Mouse (Mus musculus) retina, postnatal 1 day (tissue): ENCODE results near the gene Ino80b.

Experiments used
- DNase-seq: peaks from one replicate; pipeline ENCODE4 v3.0.0-alpha.2; 2012

Ino80b gene

GRCm38 (mm10) chr6:83138056-83138455 lies 12.8 kb upstream of the Ino80b start:
- peak; percentile 81 for DNase-seq

- peak; percentile 87 for DNase-seq
Measured at GRCm38 (mm10) chr6:83137576-83137950, 12.3 kb upstream of the Ino80b start.

GRCm38 (mm10) chr6:83136881-83137575 lies 11.8 kb upstream of the Ino80b start:
- DNase-seq: peak; percentile 83

- no peak for DNase-seq
Measured at GRCm38 (mm10) chr6:83136291-83136880, 11.2 kb upstream of the Ino80b start.

- DNase-seq: no peak
Measured at GRCm38 (mm10) chr6:83135571-83136161, 10.4 kb upstream of the Ino80b start.

- DNase-seq: no peak
Measured at GRCm38 (mm10) chr6:83134951-83135513, 9.8 kb upstream of the Ino80b start, which contains the start of gene Rtkn. Rtkn (plus strand) TSS chr6:83135463.

- DNase-seq: no peak
Measured at GRCm38 (mm10) chr6:83134226-83134625, 9.0 kb upstream of the Ino80b start.

GRCm38 (mm10) chr6:83132176-83132919 lies 7.1 kb upstream of the Ino80b start:
- DNase-seq: no peak

- no peak for DNase-seq
Measured at GRCm38 (mm10) chr6:83131469-83132034, 6.3 kb upstream of the Ino80b start.

GRCm38 (mm10) chr6:83127419-83127818 lies 2.2 kb upstream of the Ino80b start:
- DNase-seq: no peak

- peak; percentile 98 for DNase-seq
Measured at GRCm38 (mm10) chr6:83124851-83125312, 349 bp downstream of the Ino80b start.

GRCm38 (mm10) chr6:83122961-83123360 lies 2.3 kb downstream of the Ino80b start:
- DNase-seq: no peak

- DNase-seq: no peak
Measured at GRCm38 (mm10) chr6:83121863-83122710, 3.1 kb downstream of the Ino80b start.

- peak; percentile 100 for DNase-seq
Measured at GRCm38 (mm10) chr6:83120930-83121862, 4.0 kb downstream of the Ino80b start, which contains the start of gene Wbp1. Wbp1 (minus strand) TSS chr6:83121559.

- no peak for DNase-seq
Measured at GRCm38 (mm10) chr6:83119734-83120051, 5.5 kb downstream of the Ino80b start.

- DNase-seq: no peak
Measured at GRCm38 (mm10) chr6:83118825-83119733, 6.2 kb downstream of the Ino80b start.

GRCm38 (mm10) chr6:83118369-83118768 lies 6.9 kb downstream of the Ino80b start:
- no peak for DNase-seq

- no peak for DNase-seq
Measured at GRCm38 (mm10) chr6:83117616-83118015, 7.6 kb downstream of the Ino80b start.

- DNase-seq: no peak
Measured at GRCm38 (mm10) chr6:83117165-83117438, 8.1 kb downstream of the Ino80b start.
